Mouse (Mus musculus): Measurements from ENCODE around the gene Zfp715.
"Not testable (repeated sequence)": the region's sequence is repeated elsewhere in the genome, so short reads cannot be mapped to it uniquely, and the experiment has no call there.

Zfp715 gene

DNA sequence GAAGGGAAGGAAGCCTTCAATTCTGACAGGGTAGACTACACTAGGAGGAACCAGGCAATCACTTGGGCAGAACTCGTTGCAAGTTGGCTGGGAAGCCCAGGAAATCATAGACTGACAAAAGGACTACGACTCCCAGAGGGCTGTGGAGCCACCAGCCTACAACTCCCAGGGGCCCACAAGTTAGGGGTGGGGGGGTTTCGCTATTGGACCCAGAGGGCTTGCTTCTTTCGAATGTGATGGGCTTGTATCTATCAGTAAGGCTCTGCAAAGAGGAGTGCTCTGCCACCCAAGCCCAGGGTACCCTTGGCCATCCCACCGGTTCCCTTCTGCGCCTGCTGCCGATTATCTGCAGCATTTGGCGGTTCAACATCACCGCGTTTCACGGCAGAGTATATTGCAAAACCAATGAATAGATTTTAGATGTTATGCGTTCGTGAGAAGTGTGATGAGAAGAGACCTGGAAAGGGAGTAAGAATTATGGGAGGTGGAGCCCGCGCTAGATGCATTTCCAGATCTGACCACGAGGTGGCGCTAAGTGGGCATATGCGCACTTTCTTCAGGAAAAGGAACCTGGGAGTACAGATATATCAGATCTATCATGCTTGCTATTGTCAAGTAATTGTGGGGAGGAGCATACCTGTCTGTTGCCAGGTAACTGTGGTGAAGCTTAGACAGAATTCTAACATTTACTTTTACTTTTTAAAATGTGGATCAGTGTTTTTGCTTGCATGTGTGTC, 30.1 kb downstream of the Zfp715 start:
- DNase-seq, result peak; percentile 85

DNA sequence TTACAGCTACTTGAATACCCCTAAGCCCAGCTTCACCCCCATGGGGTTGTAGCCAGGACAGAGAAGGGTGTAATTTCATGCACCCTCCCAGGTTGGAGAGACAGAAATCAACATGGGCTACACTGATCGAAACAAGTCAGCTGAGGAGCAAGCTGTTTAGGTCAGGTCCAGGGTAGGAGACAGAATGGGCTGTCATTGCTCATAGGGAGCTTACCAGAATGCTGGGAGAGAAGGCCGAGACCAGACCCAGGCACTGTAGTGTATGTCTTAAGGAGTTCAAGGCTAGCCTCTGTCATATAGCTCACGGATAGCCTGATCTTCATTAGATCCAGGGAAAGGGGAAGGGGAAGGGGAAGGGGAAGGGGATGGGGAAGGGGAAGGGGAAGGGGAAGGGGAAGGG, 30.6 kb downstream of the Zfp715 start:
- DNase-seq, result no peak

DNA sequence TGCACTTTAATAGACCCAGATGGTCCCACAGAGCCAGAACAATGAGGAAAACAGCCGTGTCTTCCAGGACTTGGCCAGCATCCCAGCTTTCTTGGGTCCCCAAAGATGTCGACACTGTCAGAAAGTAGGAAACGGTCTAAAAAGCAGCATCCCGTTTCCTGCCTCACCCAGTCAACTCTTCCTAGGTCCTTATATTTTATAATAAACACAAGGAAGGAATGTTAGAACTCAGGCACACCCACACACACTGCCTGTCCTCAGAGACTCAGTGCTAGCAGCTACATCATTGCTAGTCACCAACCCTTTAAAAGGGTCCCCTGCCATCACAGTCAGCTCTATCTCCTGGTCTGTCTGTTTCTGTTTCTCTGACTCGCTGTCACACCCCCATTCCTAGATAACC, 35.7 kb downstream of the Zfp715 start:
- peak; percentile 19 for DNase-seq

DNA sequence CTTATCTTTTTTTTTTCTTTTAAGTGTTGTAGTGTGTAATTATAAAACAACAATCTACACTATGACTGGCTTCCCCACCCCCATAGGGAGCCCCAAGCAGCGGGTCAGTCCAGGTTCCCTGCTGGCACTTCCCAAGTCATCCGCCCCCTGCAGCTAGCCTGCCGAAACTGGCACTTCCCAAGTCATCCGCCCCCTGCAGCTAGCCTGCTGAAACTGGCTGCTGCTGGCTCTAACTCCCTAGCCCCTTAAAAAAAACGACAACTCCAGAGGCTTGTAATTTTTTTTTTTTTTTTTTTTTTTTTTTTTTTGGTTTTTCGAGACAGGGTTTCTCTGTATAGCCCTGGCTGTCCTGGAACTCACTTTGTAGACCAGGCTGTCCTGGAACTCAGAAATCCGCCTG, 36.9 kb downstream of the Zfp715 start:
- not testable (repeated sequence) for DNase-seq

DNA sequence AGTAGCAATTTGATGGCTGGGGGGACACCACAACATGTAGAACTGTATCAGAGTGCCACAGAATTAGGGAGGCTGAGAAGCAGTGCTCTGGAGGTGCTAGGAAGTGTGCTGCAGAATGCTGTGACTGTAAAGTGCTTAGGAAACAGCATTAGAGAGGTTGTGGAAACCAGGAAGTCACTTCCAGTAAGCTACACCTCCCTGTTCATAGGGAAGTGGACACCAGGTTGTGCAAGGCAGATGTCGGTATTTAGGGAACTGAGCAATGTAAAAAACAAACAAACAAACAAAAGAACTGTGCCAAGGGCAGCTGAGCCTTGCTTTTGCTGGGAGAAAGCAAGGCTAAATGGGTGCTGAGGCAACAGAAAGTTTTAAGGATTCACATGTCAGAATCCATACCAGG, 39.6 kb downstream of the Zfp715 start:
- DNase-seq, result no peak

DNA sequence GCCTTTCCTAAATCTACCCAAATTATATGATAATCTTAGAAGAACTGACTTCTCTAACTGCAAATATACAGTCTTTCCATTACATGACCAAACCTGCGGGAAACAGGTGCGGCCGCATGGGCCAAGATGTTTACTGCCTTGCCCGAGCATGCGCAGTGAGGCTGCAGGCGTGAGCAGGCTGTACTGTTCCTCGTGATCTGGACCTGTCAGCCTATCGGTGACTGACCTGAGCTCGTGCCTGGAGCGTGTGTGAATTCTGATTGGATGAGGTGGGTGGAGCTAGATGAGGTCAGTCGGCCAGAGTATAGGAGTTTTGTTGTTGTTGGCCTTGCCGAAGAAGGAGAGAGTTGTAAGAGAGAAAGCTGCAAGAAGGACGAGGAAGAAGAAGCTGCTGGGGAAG, 45.7 kb downstream of the Zfp715 start:
- DNase-seq, result not testable (repeated sequence)

DNA sequence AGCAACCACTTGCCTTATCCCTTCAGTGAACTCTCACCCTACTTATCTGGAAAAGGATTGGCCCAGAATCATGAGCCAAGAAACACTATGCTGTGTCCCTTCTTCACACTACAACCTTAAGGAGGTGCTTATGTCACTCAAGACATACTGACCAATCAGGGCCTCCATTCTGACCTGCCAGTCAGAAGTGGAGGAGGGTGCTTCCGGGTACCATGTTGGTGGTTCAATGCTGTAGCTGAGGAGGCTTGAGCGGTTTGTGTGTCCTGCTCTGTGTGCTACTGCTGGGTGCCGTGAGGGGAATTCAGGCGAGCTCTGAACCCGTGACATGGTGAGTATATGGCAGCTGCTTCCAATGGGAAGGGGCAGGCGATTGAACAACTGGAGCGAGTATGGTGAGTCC, 59.6 kb downstream of the Zfp715 start:
- no peak for DNase-seq

DNA sequence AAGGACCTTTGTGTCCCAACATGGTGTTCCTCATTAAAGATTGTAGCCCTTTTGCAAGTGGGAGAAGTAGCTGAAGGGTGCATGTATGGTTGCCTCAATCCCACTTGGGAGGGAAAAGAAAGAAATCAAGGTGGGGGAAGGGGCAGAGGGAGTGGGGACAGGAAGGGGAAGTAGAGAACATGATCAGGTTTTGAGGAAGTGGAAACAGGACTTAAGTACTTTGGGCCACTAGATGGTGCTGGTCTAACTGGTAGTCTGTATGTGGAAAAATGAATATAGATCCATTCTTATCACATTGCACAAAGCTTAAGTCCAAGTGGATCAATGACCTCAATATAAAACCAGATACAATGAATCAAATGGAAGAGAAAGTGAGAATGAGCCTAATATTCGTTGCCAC, 62.4 kb downstream of the Zfp715 start:
- DNase-seq, result not testable (repeated sequence)

Data from kidney, postnatal 10 days (tissue).